Mouse (Mus musculus): ENCODE measurements at regions not wholly inside any gene's neighbourhood (a gene's known extent, or its start where the extent isn't known, plus 50 kb on each side); places are given as distances from the start of the nearest gene placed in this dataset.
A peak's percentile ranks its signal among the peaks of the same experiment; 100 is the strongest.

- DNase-seq: peak; percentile 3
Measured at GRCm38 (mm10) chr6:47745856-47746255, 67.4 kb downstream of the Pdia4 start.

- DNase-seq: peak; percentile 37
Measured at GRCm38 (mm10) chr6:47743856-47744255, 69.4 kb downstream of the Pdia4 start.

- peak; percentile 29 for DNase-seq
Measured at GRCm38 (mm10) chr6:47740216-47740615, 73.0 kb downstream of the Pdia4 start.

- peak; percentile 86 for DNase-seq
Measured at GRCm38 (mm10) chr6:47739696-47740095, 73.5 kb downstream of the Pdia4 start.

GRCm38 (mm10) chr6:47737972-47738371, 75.3 kb downstream of the Pdia4 start:
- DNase-seq: peak; percentile 12
